Mouse (Mus musculus) liver, postnatal 0 days (tissue): Measurements from ENCODE around the gene Sephs1.

Experiments used
- CTCF ChIP-seq: sonication (generic); IDR thresholded peaks from 2 replicates; pipeline ENCODE4 v1.5.1; 2016; ENCODE audit warnings: antibody characterized with exemption, low read depth
- EP300 ChIP-seq: IDR thresholded peaks from 2 replicates; pipeline ENCODE4 v1.6.1; 2016; ENCODE audit warnings: antibody characterized with exemption, low read depth, mild to moderate bottlenecking

DNA sequence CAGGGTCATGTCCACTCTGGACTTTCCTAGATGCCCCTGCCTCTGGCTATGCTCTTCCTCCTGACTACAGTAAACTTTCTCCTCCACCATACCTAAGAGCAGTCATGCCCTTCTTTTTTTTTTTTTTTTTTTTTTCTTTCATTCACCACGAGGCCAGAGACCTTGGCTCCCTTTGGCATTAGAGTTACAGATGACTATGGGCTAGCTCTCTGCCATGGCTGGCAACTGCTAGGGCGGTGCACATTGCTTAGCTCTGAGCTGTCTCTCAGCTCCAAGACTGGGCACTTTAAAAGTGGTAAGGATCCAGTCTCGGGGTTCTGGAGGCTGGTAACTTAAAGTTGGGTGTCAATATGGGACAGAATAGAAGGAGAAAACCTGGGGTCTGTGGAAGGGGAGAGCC, 5.2 kb upstream of the Sephs1 start:
- no peak for TF ChIP-seq CTCF
- TF ChIP-seq EP300, result no peak
